Mouse (Mus musculus) lung, postnatal 4 days (tissue): ENCODE measurements at regions not wholly inside any gene's neighbourhood (a gene's known extent, or its start where the extent isn't known, plus 50 kb on each side); places are given as distances from the start of the nearest gene placed in this dataset.
A peak's percentile ranks its signal among the peaks of the same experiment; 100 is the strongest.

Source experiments
- DNase-seq, 2 experiments: peaks; one replicate each; pipeline ENCODE4 v3.0.0; 2021

DNA sequence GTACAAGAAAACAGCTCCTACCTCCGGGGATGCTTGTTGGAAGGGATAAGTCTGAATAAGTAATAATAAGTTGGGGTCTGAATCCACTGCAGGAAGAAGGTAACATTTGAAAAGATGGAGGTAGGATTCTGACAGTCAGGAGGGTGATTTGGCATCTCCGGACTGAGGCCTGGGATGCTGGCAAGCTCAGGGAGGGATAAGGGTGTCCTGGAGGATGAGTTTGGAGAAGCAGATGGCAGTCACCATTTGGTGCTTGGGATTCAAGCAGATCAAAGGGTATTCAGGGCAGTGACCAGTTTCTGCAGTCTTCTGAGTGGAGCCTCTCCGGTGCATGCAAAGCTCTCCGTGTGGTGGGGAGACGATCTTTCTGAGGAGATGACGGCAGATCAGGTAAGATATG, 62.9 kb upstream of the Gm2310 start:
- no peak for DNase-seq

DNA sequence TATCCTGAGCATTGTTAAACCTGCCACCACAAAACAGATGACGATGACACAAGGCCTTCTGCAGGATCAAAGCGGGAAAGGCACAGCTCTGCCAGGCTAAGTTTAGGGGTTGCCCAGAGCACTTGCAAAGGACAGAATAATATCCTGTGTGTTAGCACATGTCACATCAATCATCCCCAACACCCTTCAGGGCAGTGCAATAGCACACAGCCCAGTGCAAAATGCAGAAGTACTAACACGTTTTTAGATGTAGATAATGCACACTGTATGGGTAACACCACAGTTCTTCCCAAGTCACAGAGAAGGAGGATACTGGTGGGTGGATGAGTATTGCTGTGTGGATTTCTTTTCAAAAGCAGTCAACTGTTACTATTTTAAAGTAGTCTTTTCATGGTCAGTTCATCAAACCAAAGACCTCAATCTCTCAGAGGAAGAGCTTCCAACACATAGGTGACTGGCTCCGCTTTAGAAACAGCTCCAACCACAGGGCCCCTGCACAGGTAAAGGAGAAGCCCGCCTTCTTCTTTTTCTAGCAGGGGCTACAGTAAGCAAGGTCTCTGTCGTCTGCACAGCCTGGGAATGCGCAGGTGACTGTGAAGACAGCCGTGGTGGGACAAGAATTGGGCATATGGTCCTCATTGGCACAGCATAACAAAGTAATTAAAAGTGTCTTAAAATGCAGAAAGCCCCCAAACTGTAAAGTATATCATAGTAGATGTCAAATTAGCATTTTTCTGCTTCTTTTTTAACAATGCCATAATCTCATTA, 61.6 kb upstream of the Gm2310 start:
- no peak for DNase-seq

DNA sequence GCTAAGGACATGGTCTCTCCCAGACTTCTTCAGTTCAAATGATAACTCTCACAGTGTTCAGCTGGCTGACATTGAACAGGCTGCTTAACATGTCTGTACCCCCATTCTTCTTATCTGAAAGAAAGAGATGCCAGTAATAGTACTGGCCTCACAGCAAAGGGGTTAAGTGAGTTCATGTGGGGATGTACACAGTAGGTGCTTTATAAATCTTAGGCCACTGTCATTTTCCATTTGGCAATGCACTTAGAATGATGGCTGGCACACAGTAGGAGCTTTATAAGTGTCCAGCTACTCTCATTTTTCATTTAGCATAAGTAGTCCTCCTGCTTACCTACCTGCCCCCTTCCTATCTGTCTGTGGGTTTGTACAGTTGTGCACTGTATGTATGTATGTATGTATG, 60.3 kb upstream of the Gm2310 start:
- no peak for DNase-seq

DNA sequence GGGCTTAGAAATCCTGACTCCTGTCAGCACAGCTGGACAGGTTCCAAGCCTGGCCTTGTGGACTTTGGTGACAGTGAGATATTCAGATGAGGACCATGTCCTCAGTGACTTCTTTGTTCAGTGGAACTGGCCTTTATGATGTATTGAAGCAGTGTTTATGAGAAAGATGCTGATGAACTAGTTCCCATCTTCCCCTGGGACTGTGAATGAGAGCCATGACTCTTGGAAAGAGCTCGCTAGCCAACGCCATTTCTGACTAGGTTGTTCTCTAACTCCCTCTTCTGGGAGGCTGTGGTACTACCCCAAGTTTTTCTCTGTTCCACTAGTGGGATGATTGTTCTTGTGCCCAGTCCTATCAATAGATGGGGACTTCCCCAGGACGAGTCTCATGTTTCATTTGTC, 57.7 kb upstream of the Gm2310 start:
- peak in 1 of 2 experiments; percentile 62 for DNase-seq

DNA sequence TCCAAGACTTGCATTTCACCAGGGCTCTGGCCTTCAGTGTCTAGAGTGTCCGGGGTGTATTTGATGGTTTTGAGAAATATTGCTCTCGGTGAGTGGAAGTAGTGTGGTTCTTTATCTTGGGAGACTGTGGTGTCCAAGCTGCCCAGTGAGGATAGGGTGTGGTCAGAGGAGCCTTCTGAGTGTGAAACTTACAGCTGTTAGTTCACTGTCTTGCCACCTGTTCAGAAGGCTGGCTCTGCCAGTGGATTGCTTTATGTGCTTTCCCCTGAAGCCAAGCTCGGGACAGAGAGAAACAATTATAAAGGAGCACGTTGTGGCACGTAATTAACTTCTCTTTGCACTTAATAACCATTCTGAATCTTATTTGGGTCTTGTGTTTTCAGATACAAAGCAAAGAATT, 57.2 kb upstream of the Gm2310 start:
- no peak for DNase-seq

DNA sequence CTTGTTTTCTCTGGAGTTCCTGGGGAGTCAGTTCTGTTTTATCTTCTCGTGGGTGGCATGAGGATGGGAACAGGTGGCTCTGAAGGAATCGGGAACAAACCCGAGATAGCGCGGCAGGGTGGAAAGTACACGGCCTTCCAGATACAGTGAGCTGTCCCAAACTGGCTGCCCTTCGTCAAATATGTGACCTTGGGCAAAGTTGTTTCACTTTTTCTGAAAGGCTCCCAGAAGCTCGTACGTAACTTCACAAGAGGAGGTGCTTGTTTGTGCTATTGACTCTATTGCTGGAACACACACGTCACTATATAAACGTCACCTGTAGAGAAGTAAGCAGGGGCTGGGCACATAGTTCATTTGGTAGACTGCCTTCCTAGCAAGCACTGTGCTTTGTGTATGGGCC, 49.9 kb upstream of the Gm2310 start:
- peak in 1 of 2 experiments; percentile 14 for DNase-seq
